Mouse (Mus musculus): Measurements from ENCODE around the gene Tesmin.

The Tesmin gene

DNA sequence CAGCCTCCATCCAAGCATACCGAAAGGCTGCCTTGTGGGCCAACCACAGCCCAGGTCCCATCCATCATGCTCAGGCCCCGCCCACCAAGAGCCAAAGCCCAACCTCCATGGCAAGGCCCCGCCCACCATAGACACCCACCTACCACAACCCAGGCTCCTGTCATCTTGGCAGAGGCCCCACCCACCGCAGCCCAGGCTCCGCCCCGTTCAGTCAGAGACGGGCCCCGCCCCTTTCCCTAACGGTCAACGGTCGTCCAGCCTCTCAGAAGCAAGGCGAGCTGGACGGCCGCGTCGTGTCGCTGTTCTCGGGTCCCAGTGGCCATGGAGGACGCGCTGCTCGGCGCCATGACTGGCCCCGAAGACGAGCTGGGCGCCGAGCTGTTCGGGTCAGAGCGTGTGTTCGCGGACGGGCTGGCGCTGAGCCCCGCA is at the start of gene Tesmin:
Gene Tesmin, plus strand, starts transcription at position 229 of the 429 bp plus-strand sequence.
- DNase-seq (ENCODE audit: low read depth, low spot score), result peak; percentile 86

DNA sequence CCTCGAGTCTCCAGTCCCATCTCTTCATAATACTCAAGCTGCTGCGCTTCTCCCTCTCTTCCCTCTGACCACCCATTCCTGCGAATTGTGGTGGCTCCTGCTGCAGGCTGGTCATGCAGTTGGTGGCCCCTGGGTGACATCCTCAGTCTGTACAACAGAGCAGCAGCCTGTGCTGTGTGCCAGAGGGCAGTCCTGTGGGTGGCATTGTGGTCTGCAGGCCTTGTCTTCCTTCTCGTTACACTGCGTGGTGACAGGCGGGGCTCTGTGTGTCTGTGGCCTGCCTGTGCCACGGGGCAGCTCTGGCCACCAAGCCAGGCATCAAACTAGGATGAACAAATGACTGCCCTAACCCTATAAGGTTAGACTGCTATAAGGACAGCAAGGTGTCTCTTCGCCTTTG is 49.5 kb upstream of the Tesmin start:
- DNase-seq (ENCODE audit: low read depth, low spot score), result no peak

DNA sequence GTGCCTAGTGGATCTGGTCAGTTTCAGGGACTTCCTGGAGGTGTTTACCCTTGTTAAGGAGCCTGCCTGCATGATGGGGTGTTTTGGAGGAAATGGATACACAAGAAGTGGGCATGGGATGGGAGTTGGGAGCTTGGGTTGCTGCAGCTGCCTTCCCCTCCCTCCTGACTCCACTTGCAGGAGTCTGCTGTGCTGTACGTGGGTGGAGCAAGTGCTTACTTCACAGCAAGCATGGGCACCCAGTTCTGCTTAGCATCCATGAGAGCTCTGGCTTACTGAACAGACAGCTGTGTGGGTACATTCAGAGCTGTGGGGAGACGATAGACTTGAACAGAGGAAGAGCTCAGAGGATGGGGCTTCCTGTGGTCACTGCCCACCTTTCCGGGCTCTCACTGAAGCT is 47.6 kb upstream of the Tesmin start:
- DNase-seq (ENCODE audit: low read depth, low spot score), result no peak

DNA sequence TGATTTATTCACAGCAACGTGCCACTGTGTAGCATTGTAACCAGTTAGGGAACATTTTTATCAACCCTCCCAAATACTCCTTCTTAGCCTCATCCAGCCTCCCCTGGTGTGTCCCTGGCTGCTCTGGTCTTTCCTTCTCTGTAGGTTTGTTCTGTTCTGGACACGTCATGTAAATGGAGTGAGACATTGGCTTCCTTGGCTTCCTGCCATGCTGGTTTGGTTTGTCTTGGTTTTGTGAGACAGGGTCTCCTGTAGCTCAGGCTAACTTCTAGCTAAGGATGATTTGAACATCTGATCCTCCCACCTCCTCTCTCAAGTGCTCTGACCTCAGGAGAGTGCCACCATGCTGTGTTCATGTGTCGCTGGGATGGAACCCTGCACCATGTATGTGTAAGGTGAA is 44.7 kb upstream of the Tesmin start:
- DNase-seq (ENCODE audit: low read depth, low spot score), result no peak

DNA sequence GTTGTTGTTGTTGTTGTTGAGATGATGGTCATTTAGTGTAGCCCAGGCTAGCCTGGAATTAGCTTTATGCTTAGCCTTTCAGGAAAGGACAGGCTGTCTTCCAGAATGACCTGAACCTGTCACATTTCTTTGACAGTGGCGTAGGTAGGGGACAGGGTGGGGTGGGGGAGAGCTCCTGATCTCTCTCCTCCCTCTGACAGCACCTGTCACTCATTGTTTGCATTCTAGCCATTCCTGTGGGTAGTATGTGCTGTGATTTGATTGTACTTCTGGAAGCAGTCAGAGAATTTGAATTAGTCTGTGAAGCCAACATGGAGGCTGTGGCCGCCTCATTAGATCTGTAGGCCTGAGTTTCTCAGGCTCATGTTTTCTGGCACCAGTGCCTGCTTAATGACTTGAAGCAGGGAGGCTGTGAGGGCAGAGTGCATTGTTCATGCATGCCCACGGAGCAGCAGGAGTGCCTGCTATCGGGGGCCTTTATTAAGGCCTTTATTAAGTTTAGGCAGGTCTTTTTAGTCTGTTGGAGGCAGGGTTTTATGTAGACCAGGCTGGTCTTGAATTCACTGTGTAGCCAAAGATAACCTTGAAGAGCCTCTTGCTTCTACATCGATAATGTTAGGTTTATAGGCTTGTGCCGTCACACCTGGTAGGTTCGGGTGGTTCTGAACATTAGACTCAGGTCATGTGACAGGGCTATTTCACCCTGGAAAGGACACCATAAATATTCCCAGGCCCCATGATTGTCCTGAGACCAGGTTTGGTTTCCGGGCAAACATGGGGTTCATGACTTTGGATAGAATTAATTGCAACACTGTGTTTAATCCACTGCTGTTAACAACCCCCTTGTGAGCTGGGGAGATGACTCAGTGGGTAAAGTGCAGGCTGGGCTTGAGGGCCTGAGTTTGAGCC is 43.8 kb upstream of the Tesmin start:
- DNase-seq (ENCODE audit: low read depth, low spot score), result no peak

DNA sequence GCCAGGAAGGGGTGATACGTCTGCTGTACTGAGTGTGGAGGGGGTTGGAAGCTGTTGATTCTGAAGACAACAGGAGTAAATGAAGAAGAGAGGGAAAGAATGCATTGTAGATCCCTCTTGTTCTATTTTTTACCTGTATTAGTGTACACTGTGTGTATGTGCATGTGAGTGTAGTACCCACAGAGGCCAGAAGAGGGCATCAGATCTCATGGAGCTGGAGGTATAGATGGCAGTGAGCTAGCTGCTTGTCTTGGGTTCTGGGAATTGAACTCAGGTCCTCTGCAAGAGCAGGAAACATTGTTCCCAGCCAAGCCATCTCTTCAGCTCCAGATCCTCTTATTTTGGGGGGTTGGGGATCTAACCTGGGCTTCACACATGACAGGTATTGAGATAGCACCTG is 40.9 kb upstream of the Tesmin start:
- no peak for DNase-seq (ENCODE audit: low read depth, low spot score)

DNA sequence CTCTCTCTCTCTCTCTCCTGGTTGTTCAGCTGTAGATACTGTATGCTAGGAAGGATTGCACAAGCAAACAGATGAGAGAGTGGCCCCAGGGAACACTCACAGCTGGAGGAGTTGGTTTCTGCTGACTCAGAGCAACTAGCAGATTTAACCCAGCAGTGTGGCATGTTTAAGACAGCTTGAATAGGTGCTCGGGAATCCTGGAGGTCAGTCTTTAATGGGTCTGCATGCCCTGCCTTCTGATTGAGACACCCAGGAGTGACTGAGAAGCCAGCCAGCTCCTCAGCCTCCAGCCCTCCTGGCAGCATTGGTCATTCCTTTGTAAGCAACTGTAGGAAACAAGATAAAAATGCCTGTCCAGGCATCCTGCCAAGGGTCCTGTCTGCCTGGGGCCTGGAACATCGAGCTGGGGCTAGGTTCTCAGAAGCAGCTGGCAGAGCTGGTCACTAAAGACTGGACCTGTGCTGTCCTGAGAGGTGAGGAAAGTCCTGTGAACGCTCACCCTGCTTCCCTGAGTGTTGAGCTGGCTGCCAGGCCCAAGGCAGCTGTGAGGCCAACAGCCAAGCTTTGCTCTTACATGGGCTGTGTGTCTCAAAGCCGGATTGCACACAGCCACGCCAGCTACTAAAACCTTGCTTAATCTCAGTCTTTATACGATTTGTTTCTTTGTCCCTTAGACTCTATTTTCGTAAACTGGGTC is 35.1 kb upstream of the Tesmin start:
- DNase-seq (ENCODE audit: low read depth, low spot score), result peak; percentile 38

DNA sequence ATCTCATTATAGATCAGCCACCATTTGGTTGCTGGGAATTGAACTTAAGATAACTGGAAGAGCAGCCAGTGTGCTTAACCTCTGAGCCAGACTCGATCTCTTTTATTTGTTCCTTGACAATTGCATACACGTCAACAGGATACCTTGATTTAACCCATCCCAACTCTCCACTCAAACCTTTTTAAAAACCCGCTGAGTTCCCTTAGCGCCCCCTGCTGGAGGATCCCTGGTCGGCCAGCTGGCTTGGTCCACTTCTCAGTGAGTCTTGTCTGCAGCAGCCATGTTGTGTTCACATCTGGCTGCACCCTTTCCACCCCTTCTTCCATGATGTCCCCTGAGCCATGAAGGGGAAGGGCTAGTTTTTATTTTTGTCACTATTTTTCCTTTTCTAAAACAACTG is 33.6 kb upstream of the Tesmin start:
- no peak for DNase-seq (ENCODE audit: low read depth, low spot score)

DNA sequence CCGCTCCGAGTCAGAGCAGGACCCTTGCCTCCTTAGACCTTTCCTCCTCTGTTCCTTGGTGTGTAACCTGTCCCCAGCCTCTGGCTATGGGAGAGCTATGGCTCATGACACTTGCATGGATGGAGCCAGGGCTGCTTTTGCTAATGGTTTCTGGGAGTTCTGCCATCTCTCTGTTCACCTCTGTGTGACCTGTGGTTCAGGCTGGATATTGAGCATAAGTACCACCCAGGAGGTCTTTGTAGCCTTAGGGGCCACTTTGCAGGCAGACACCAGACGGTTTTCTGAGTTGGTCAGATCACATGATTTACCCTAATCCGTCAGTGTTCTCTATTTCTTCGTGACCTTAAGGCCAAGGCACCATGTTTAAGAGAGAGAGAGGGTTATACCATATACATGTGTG is 32.1 kb upstream of the Tesmin start:
- DNase-seq (ENCODE audit: low read depth, low spot score), result no peak

DNA sequence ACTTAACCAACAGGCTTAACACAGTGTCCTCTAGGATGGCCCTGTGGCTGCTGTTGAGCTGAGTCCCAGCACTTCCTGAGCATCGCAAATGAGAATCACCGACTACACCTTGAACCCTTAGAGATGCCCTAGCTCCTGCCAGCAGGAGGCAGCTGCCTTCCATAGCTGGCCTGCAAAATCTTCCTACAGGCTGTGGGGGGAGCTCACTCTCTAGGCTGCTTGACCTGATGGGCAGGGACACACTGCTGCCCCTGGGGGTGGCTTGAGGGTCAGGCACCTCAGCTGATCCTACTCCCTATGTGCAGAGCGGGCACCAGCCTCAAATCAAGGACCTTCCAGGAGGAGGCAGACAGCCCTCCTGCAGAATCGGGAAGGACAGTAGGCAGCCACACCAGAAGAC is 31.0 kb upstream of the Tesmin start:
- no peak for DNase-seq (ENCODE audit: low read depth, low spot score)

DNA sequence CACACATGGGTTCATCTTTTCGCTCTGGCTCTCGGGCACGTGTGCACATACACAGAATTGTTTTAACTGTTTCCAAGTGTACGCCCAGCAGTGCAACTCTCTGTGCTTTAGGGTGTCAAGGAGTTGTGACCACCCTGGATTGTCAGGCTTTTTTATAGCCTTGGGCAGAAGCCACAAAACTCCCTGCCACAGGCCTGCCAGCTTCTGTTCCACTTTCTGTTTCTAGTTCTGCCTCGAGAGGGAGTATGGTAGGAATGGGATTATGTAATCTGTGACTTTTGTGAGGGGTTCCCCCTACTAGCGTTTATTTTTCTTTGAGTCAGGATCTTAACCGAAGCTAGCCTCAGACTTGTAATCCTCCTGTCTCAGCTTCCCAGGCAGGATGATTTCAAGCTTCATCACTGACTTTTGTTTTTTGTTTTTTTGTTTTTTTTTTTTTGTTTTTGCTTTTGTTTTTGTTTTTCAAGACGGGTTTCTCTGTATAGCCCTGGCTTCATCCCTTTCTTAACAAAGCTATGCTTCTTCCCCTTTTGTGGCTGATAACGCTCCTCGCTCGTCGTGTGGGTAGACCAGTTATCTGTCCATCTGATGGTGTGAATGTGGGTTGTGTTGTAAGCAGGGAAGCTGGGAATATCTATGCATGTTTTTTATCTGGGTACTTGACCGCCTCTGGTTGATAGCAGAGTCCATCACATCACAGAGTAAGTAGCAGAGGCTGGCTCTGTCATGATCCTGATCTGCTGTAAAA is 28.6 kb upstream of the Tesmin start:
- DNase-seq (ENCODE audit: low read depth, low spot score), result no peak

DNA sequence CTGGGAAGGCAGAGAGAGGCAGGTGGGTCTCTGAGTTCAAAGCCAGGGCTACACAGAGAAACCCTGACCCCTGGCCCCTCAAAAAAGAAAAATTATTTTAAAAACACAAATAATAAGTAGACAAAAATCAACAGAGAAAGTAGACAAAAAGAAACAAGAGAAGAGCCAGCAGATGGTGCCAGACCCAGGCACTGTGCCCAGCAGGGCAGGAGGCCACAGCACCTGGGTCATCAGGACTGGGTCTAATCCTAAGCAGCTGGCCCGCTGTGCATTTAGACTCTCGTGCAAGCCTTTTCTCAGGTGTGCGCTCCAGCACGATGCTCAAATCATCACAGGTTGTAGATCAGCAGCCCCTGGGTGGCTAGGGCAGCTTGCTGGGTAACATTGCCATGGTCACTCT is 25.1 kb upstream of the Tesmin start:
- DNase-seq (ENCODE audit: low read depth, low spot score), result no peak

DNA sequence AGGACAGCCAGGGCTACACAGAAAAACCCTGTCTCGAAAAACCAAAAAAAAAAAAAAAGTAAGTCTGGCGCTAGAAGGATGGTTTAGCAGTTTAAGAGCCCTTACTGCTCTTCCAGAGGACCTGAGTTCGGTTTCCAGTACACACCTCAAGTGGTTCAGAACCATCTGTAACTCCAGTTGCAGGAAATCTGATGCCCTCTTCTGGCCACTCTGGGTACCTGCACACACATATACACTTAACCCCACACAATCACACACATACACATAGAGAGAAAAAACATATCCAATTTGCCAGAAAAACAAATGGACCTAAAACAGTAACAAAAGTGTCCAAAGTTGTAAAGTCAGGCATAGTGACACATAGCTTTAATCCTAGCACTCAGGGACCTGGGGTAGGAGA is 23.6 kb upstream of the Tesmin start:
- no peak for DNase-seq (ENCODE audit: low read depth, low spot score)

DNA sequence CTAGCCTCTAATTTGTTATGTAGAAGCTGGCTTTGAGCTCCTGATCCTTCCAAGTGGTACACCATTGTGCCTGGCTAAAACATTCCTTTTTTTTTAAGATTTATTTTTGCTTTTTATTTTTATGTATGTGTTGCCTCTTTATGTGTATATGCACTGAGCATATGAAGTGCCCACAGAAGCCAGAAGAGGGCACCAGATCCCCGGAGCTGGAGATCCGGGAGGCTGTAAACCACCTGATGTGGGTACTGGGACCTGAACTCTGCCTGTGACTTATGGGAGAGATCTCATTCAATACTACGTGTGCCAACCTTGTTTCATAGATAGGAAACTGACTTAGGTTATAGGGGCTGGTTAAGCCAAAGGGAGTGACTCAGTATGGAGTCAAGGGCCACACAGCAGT is 20.4 kb upstream of the Tesmin start:
- DNase-seq (ENCODE audit: low read depth, low spot score), result no peak

DNA sequence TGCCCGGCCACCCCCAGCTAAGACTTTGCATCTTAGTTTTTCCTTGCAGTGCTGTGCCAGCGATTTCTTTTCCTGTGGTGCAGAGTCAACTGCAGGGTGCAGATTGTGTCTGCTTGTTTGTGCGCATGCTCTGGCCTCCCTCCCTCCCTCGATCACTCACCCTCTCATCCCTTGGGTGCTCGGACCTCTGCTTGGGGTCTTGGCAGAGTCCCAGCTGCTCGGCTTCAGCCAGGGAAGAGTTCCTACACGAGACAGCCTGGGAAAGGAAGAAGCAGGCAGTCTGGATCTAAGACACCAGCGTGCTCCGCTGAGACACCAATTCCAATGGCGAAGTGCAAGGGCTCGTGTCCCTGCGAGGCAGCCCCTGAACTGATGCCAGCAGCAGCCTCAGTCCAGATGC is 15.3 kb upstream of the Tesmin start:
- no peak for DNase-seq (ENCODE audit: low read depth, low spot score)

DNA sequence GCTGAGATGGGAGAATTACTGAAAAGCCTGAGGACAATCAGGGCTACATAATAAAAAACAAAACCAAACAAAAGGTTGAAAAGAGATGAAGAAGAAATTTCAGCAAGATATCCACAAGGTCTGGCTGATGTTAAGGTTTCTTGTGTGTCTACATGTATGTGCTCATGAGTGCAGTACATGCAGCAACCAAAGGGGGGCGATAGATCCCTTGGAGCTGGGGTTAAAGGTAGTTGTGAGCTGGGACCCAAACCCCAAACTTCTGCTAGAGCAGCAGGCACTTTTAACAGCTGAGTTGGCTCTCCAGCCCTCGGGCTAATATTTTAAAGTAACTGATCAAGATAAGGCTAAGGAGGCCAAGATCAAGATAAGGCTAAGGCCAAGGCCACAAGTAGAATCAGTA is 14.6 kb upstream of the Tesmin start:
- no peak for DNase-seq (ENCODE audit: low read depth, low spot score)

DNA sequence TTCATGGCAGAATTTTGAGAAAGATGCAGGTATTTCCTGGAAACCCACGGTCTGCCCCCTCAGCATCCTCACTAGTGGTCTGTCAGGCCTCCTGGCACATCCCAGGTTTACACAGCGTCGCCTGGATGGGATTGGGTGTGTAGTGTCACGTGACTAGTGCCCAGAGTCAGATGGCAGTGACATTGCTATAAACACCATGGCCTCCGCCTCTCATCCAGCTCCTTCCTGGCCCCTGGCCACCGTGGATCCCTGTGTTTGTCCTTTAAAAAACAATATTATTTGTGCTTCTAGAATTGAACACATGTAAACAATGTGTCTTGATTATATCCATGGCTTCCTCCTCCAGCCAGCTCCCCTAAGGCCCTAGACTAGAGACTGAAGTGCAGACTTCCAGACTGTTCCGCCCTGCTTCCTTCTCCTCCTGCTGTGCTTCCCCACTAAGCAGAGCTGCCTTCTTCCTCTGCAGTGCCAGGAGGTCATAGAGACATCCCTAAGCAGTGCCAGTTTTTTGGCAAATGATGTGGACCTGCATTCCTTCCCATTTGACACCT is 12.6 kb upstream of the Tesmin start:
- DNase-seq (ENCODE audit: low read depth, low spot score), result no peak

DNA sequence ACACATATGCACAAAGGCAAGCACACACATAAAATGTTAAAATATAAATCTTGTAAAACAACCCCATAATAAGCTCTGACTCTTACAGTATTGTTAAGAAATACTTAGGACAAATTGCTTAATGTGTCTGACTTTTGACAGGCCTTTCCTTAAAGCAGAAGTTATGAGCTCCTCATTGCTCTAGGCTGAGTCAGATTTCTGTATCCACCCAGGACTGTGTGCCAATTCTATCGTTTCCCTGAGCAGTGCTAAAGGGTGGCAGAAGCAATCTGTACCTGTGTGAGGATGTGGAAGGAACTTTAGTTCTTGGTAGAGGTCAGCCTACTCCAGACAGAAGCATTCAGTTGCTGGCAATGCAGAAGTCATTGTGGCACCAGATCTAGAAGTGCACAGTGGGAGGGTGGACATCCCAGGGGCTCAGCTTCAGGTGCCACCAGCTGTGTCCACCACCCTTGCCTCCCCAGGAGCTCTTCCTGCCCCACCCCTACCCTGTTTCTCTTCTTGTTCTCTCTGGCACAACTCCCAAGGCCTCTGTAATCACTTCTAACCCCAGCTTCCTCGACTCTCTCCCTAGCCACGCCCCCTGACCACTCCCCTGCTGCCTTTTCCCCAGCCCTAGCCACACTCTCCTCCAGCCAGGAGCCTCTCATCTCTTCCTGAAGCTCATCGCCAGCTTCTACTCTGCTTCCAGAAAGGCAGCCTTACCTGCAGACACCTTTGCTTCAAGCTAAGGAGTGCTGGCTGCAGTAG is 11.5 kb upstream of the Tesmin start:
- DNase-seq (ENCODE audit: low read depth, low spot score), result no peak

DNA sequence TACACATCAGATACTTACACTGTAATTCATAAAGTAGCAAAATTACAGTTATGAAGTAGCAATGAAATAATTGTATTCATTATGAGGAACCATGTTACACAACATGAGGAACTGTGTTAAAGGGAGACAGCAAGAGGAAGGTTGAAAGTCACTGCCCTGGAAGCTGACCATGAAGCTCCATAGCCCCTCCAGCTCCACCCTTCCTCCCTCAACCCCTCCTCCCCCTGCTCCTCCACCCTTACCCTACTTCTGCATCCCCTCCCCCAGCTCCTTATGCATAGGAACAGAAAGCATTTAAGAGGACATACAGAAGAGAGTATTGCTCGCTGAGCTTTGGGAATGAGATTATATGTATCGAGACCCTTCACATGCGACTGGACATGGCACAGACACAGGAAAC is 10.0 kb upstream of the Tesmin start:
- DNase-seq (ENCODE audit: low read depth, low spot score), result no peak

DNA sequence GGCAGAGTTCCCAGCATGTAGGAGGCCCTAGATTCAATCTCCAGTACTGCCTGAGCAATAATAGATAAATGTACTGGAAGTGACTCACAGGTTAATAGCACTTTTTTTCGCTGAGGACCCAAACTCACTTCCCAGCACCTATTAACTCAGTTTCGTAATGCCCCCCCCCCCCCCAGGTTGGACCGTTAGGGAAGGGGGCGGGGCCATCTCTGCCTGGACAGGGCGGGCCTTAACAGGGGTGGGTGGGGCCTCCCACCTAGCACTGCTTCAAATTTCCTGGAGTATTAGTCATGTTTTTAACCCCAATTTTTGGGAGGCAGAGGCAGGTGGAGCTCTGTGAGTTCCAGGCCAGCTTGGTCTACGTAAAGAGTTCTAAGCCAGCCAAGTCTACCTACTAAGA is 596 bp upstream of the Tesmin start:
- DNase-seq (ENCODE audit: low read depth, low spot score), result no peak

DNA sequence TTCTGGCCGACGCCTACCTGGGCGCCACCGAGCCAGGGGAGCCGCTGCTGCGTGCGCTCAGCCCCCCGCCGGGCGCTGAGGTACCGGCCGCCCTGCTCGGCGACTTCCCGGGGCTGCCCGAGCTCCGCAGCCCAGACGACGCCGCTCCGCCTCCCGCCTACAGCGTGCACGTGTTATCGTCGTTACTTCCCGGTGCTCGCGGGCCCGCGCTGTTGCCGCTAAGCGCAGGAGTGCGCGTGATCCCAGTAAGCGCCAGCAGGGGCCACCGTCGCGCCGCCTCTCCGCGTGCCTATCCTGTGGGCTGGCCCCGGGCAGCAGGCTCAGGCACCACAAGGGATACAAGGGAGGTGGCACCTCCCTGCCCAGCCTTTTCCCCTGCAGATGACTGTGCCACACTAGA is 432 bp downstream of the Tesmin start:
- DNase-seq (ENCODE audit: low read depth, low spot score), result peak; percentile 67
